Mouse (Mus musculus): ENCODE data around the gene Abcc12.

- TF ChIP-seq CTCF (IDR thresholded peaks at IDR 0.05; ENCODE audit: low read depth) = no peak
- no peak for TF ChIP-seq EP300 (optimal IDR thresholded peaks at IDR 0.05)
Measured at GRCm38 (mm10) chr8:86443744-86444143, 136.7 kb downstream of the Abcc12 start.

Data from stomach, postnatal 0 days (tissue).